In genomic region chr5:136172939-136173338, GRCm38 (mm10) we compare ENCODE assay signal across 1 mouse cellular context.
TF ChIP-seq lines count a peak whose summit lies in the region.

No protein-coding gene starts in this region.

TF ChIP-seq in ES-E14, 5 proteins besides CTCF, POLR2A, EP300 and RAD21:
- TF ChIP-seq ZC3H11A (IDR thresholded peaks at IDR 0.05; ENCODE audit: borderline replicate concordance, low read depth, low read length), result no peak
- no peak for TF ChIP-seq MAFK (IDR thresholded peaks at IDR 0.05; ENCODE audit: insufficient read depth, low read depth, low read length)
- TF ChIP-seq CHD2 (IDR thresholded peaks at IDR 0.05; ENCODE audit: low read depth, low read length), result no peak
- TF ChIP-seq ZNF384 (IDR thresholded peaks at IDR 0.05; ENCODE audit: low read depth, low read length), result 0 out of 2 replicates have a peak, but pooled peaks have one; percentile 13
- no peak for TF ChIP-seq HCFC1 (IDR thresholded peaks at IDR 0.05; ENCODE audit: borderline replicate concordance, insufficient read depth, low read length)
